Mouse (Mus musculus) midbrain, embryonic 13.5 days (tissue): ENCODE measurements around the gene Mn1. TPM values are rescaled to one million over a fixed set of nuclear protein-coding genes. Genes with fewer than 3 reads are reported as not detected.

Experiments
- ATAC-seq: fragments of 200-750 bp; cut with Nextera tagmentation; 2 replicates; pipeline ENCODE4 v1.8.0; 2017; ENCODE audit warnings: mild to moderate bottlenecking, moderate TSS enrichment, moderate library complexity
- H3K27ac ChIP-seq: fragments of 300-500 bp; sonication (generic); 2 replicates; pipeline ENCODE4 v1.5.1; 2015; ENCODE audit warnings: inconsistent platforms, mild to moderate bottlenecking, moderate library complexity
- H3K27me3 ChIP-seq: fragments of 300-500 bp; sonication (generic); 2 replicates; pipeline ENCODE4 v1.6.1; 2015; ENCODE audit warnings: mild to moderate bottlenecking, inconsistent platforms
- H3K36me3 ChIP-seq: fragments of 300-500 bp; sonication (generic); 2 replicates; pipeline ENCODE4 v1.6.1; 2015; ENCODE audit warnings: mild to moderate bottlenecking, inconsistent platforms
- H3K4me1 ChIP-seq: fragments of 300-500 bp; sonication (generic); replicated peaks from 2 replicates; pipeline ENCODE4 v1.6.1; 2015; ENCODE audit warnings: inconsistent platforms
- H3K4me2 ChIP-seq: fragments of 300-500 bp; sonication (generic); replicated peaks from 2 replicates; pipeline ENCODE4 v1.6.1; 2015; ENCODE audit warnings: moderate library complexity, mild to moderate bottlenecking, inconsistent platforms
- H3K4me3 ChIP-seq: fragments of 300-500 bp; sonication (generic); replicated peaks from 2 replicates; pipeline ENCODE4 v1.5.1; 2015; ENCODE audit warnings: mild to moderate bottlenecking, inconsistent platforms
- H3K9ac ChIP-seq: fragments of 300-500 bp; sonication (generic); replicated peaks from 2 replicates; pipeline ENCODE4 v1.6.1; 2015; ENCODE audit warnings: mild to moderate bottlenecking, inconsistent platforms
- H3K9me3 ChIP-seq: fragments of 300-500 bp; sonication (generic); 2 replicates; pipeline ENCODE4 v1.6.1; 2016; ENCODE audit warnings: mild to moderate bottlenecking, inconsistent platforms
- WGBS: fragments of 180-500 bp; shearing (Covaris S2); methylation state at CpG from one replicate; pipeline ENCODE4 v1.1.7; 2015; 5-methylcytosine and 5-hydroxymethylcytosine counted together
- polyA plus RNA-seq: library from polyadenylated mRNA; unstranded; fragments of >200 nt; fragmentation: Nextera tagmentation; extraction: Ambion mirVana; gene quantifications from 2 replicates; pipeline ENCODE4 v1.2.1, GENCODE M21; 2015

Gene Mn1
- polyA plus RNA-seq, 1 experiment from 2014 or later: 73.1 TPM

DNA sequence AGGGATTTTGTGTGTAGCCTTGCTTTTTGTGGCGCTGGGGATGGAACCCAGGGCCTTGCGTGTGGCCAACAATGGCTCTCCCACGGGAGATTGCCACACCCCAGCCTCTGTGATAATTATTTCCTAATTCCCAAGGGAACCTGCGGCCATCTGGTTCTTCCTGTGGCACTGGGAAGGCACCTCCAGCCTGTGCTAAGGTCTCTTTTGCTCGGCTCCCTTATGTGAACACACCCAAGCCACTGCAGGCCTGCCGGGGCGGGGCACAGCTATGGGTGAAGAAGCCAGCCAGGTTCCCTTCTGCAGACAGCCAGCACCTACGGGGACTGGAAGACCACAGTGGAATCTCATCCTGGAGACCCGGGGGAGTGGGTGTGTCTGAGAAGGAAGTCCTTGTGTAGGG, 49.3 kb downstream of the Mn1 start:
- Histone ChIP-seq H3K4me1 (no peaks in the 10 kb centered on the region), H3K36me3 (no peaks in the 10 kb centered on the region), H3K4me3 (no peak overlapping the region), H3K9me3 (0 out of 2 replicates have a peak, but pooled peaks cover 6% of the 10 kb centered on the region), H3K4me2 (no peak overlapping the region), H3K27ac (no peak overlapping the region), H3K9ac (no peak overlapping the region), H3K27me3 (no peaks in the 10 kb centered on the region)
- 82% methylated on average over 9 of the region's 9 CpGs for WGBS
- no peak for ATAC-seq

- Histone ChIP-seq H3K4me2 (no peak overlapping the region), H3K9ac (no peak overlapping the region), H3K4me3 (no peak overlapping the region), H3K9me3 (0 out of 2 replicates have a peak, but pooled peaks cover 6% of the 10 kb centered on the region), H3K4me1 (no peaks in the 10 kb centered on the region), H3K36me3 (no peaks in the 10 kb centered on the region), H3K27me3 (no peaks in the 10 kb centered on the region), H3K27ac (no peak overlapping the region)
- ATAC-seq: no peak
- 90% methylated on average over 5 of the region's 5 CpGs for WGBS
Observed at GRCm38 (mm10) chr5:111467699-111468098, 50.5 kb downstream of the Mn1 start.

DNA sequence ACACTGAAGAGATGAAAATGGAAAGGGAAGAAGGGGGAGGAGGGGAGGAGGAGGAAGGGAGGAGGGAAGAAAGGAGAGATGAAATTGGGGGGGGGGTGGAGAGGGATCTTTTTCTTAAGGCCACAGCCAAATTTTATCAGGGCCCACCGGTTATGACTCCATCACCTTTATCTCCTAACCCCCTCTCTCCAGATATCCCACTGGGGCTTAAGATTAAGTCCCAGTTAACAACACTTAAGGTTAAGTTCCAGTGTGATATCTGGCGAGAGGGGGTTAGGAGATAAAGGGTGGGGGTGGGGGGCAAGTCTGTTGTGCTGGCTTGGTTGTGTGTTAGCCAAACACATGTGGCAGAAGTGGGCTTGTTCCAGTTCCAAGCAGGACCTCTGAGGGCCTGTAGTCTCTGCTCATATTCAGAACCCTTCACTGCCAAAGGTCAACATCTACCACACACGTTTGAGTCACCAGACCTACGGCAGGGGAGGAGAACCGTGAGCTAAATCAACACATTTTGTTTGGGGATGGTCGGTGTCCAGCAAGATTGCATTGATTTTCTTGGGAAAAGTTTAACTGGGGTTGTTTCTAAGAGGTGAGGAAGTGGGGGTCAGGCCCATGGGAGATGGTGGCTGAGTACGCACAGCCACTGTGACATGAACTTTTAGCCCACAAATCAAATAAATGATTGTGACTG, 52.2 kb downstream of the Mn1 start:
- ATAC-seq: no peak
- Histone ChIP-seq H3K9ac (no peak overlapping the region), H3K27me3 (no peaks in the 10 kb centered on the region), H3K4me1 (no peaks in the 10 kb centered on the region), H3K27ac (no peak overlapping the region), H3K9me3 (0 out of 2 replicates have a peak, but pooled peaks cover 6% of the 10 kb centered on the region), H3K4me2 (no peak overlapping the region), H3K36me3 (no peaks in the 10 kb centered on the region), H3K4me3 (no peak overlapping the region)
- WGBS: 72% methylated on average over 7 of the region's 7 CpGs

DNA sequence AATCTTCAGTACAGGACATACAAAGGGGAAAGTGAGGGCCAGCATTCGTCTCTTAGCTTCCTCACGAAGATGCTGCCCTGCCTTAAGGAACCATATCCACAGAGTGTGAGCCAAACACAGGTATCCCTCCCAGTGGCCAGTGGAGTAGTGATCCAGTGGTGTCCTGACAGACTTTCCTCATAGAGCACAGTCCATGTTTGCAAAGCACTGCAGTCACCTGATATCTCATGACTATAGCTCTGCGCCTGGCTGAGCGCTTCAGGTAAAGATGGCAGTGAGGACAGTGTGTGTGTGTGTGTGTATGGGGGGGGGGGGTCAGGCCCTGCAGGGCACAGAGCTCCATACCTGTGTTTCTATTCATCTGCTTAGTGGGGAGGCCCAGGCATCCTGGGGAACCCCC, 53.7 kb downstream of the Mn1 start:
- H3K4me3 ChIP-seq: no peak overlapping the region
- no peaks in the 10 kb centered on the region for H3K4me1 ChIP-seq
- no peak overlapping the region for H3K4me2 ChIP-seq
- H3K9ac ChIP-seq: no peak overlapping the region
- no peaks in the 10 kb centered on the region for H3K27me3 ChIP-seq
- H3K27ac ChIP-seq: no peak overlapping the region
- no peaks in the 10 kb centered on the region for H3K9me3 ChIP-seq
- no peaks in the 10 kb centered on the region for H3K36me3 ChIP-seq
- 87% methylated on average over 4 of the region's 4 CpGs for whole genome bisulfite sequencing
- no peak for ATAC-seq

- 82% methylated on average over 11 of the region's 11 CpGs for WGBS
- ATAC-seq: no peak
- H3K4me3 ChIP-seq: no peak overlapping the region
Observed at GRCm38 (mm10) chr5:111473425-111473824, 56.3 kb downstream of the Mn1 start.

DNA sequence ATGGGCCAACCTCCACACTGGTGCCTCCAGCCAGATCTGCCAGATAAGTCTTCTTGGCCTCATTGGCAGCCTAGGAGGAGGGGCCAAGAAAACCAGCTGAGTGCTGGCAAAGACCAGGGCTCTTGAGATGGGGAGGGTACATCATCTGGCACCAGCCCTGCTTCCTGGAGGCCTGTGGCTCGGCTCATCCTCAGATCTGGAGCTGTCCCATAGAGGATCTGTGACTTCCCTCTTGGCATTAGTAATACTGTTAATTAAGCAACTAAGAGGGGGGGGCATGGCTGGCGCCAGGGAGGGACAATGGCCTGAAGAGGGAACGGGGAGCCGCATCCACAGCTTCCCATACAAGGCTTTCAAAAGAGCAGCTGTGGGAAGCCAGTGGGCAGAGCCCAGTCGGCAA, 58.6 kb downstream of the Mn1 start:
- Histone ChIP-seq H3K9me3 (no peaks in the 10 kb centered on the region), H3K4me1 (no peaks in the 10 kb centered on the region), H3K36me3 (no peaks in the 10 kb centered on the region), H3K27me3 (no peaks in the 10 kb centered on the region), H3K4me3 (no peak overlapping the region), H3K27ac (no peak overlapping the region), H3K4me2 (no peak overlapping the region), H3K9ac (no peak overlapping the region)
- WGBS: 70% methylated on average over 5 of the region's 5 CpGs
- peak; percentile 53 for ATAC-seq

More at GRCm38 (mm10) chr5:111473425-111473824, 56.3 kb downstream of the Mn1 start:
- Histone ChIP-seq H3K4me1 (no peaks in the 10 kb centered on the region), H3K9ac (no peak overlapping the region), H3K9me3 (no peaks in the 10 kb centered on the region), H3K36me3 (no peaks in the 10 kb centered on the region), H3K4me2 (no peak overlapping the region), H3K27ac (no peak overlapping the region), H3K27me3 (no peaks in the 10 kb centered on the region)

DNA sequence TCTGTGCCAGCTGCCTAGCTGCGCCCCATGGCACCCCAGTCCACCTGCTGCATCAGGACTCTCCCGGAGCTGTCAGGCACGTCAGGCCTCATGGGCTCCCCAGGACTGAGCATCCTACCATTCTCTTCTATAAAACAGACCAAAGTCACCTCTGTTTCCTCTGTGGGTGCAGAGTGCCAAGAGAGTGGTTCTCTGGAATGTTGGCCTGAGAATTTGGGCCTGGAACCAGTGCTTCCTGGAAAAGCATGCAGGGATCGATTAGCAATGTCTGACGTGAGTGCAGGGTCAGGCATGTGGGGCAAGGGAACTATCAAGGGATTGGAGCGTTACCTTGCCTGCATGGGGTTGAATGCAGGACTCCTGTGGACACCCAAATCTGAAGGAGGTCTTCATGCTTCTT, 59.0 kb downstream of the Mn1 start:
- no peaks in the 10 kb centered on the region for H3K4me1 ChIP-seq
- no peaks in the 10 kb centered on the region for H3K9me3 ChIP-seq
- peak; percentile 62; the same call in 1 of the 2 replicates for ATAC-seq
- H3K36me3 ChIP-seq: no peaks in the 10 kb centered on the region
- H3K27me3 ChIP-seq: no peaks in the 10 kb centered on the region
- WGBS: 84% methylated on average over 6 of the region's 6 CpGs
- no peak overlapping the region for H3K4me2 ChIP-seq
- no peak overlapping the region for H3K9ac ChIP-seq
- no peak overlapping the region for H3K27ac ChIP-seq
- H3K4me3 ChIP-seq: no peak overlapping the region

- Histone ChIP-seq H3K9ac (no peak overlapping the region), H3K9me3 (peaks cover 6% of the 10 kb centered on the region), H3K36me3 (peaks cover 3% of the 10 kb centered on the region; the same call in 1 of the 2 replicates), H3K4me1 (0 out of 2 replicates have a peak, but pooled peaks cover 4% of the 10 kb centered on the region), H3K4me2 (no peak overlapping the region), H3K27me3 (no peaks in the 10 kb centered on the region), H3K27ac (no peak overlapping the region), H3K4me3 (no peak overlapping the region)
- WGBS: 89% methylated on average over 4 of the region's 4 CpGs
- ATAC-seq: no peak
Observed at GRCm38 (mm10) chr5:111485907-111486306, 68.7 kb downstream of the Mn1 start.

DNA sequence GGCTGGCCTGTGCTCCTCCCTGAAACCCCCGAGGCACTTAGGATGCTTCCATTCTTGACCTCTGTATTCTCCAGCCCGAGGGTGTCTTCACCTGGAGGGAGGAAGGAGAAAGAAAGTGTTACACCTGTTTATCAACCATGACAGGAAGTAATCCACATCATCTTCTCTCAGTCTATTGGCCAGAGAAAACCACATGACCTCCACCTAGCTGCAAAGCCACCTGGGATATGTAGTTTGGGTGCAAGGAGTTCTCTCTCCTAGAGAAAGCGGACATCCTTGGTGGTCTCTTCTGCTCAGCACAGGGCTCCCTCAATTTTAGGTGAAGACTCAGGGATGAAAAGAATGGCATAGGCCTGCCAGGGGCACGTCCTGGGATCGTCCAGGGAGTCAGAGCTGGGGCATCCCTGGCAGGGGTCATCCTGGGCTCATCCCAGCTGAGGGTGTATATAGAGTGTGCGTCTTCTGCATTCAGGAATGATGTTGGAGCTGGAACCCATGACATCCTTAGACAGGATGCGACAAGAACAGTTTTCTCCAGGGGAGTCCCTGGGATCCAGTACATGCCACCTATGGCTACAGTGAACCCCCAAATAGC, 72.0 kb downstream of the Mn1 start:
- H3K4me2 ChIP-seq: peak overlapping the region; percentile 28; the same call in 1 of the 2 replicates
- no peaks in the 10 kb centered on the region for H3K9me3 ChIP-seq
- peak; percentile 82 for ATAC-seq
- 61% methylated on average over 7 of the region's 7 CpGs for WGBS
- H3K36me3 ChIP-seq: no peaks in the 10 kb centered on the region
- no peak overlapping the region for H3K9ac ChIP-seq
- no peak overlapping the region for H3K27ac ChIP-seq
- no peaks in the 10 kb centered on the region for H3K27me3 ChIP-seq
- H3K4me1 ChIP-seq: 0 out of 2 replicates have a peak, but pooled peaks cover 4% of the 10 kb centered on the region
- H3K4me3 ChIP-seq: no peak overlapping the region

GRCm38 (mm10) chr5:111490599-111490998, 73.4 kb downstream of the Mn1 start:
- no peak overlapping the region for H3K27ac ChIP-seq
- H3K9ac ChIP-seq: no peak overlapping the region
- no peak for ATAC-seq
- 74% methylated on average over 4 of the region's 4 CpGs for WGBS
- H3K36me3 ChIP-seq: no peaks in the 10 kb centered on the region
- no peak overlapping the region for H3K4me2 ChIP-seq
- 0 out of 2 replicates have a peak, but pooled peaks cover 4% of the 10 kb centered on the region for H3K4me1 ChIP-seq
- H3K4me3 ChIP-seq: no peak overlapping the region
- H3K27me3 ChIP-seq: no peaks in the 10 kb centered on the region
- H3K9me3 ChIP-seq: no peaks in the 10 kb centered on the region

- no peak for ATAC-seq
- no peaks in the 10 kb centered on the region for H3K36me3 ChIP-seq
- no peak overlapping the region for H3K4me2 ChIP-seq
- peaks cover 9% of the 10 kb centered on the region; the same call in 1 of the 2 replicates for H3K4me1 ChIP-seq
- no peaks in the 10 kb centered on the region for H3K27me3 ChIP-seq
- 85% methylated on average over 1 of the region's 1 CpGs for WGBS
- H3K9me3 ChIP-seq: no peaks in the 10 kb centered on the region
- no peak overlapping the region for H3K4me3 ChIP-seq
- H3K9ac ChIP-seq: no peak overlapping the region
- no peak overlapping the region for H3K27ac ChIP-seq
Observed at GRCm38 (mm10) chr5:111491485-111491884, 74.3 kb downstream of the Mn1 start.

DNA sequence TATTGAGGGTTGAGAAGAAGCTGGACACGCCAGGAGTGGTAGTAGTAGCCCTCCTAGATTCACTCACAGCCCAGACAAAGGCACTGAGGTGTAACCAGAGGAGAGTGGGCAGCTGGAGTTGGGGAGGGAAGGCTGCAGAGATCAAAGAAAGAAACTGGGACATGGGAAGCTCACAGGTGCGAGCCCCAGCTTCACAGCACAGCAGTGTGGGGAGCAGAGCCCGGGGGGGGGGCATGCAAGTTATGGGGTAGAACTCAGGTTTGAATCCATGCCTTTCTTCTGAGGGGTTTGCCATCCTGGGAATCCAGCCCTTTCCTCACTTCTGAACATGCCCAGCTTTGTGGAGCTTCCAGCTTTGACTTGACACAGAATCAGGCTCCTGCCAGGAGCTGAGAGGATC, 82.9 kb downstream of the Mn1 start:
- Histone ChIP-seq H3K36me3 (no peaks in the 10 kb centered on the region), H3K4me1 (peaks cover 15% of the 10 kb centered on the region), H3K4me2 (no peak overlapping the region), H3K27ac (no peak overlapping the region), H3K27me3 (no peaks in the 10 kb centered on the region), H3K9me3 (no peaks in the 10 kb centered on the region), H3K9ac (no peak overlapping the region), H3K4me3 (no peak overlapping the region)
- ATAC-seq: no peak
- whole genome bisulfite sequencing: 74% methylated on average over 3 of the region's 3 CpGs
